Mouse (Mus musculus) central nervous system, embryonic 18 days (tissue): ENCODE data around the gene Tac2. TPM values are rescaled to one million over a fixed set of nuclear protein-coding genes. Genes with fewer than 3 reads are reported as not detected.

ENCODE experiments used
- polyA plus RNA-seq: library from polyadenylated mRNA; depleted of rRNA; stranded (reverse); fragments of >200 nt; gene quantifications from 2 replicates; pipeline ENCODE4 v1.2.3, GENCODE M21; 2012; rRNA removed

The Tac2 gene
- polyA plus RNA-seq, result 5.4 and 6.2 TPM in 2 replicates

GRCm38 (mm10) chr10:127724178-127724577 is at the start of gene Tac2:
TSS of gene Tac2 (plus strand) at chr10:127724478.

DNA sequence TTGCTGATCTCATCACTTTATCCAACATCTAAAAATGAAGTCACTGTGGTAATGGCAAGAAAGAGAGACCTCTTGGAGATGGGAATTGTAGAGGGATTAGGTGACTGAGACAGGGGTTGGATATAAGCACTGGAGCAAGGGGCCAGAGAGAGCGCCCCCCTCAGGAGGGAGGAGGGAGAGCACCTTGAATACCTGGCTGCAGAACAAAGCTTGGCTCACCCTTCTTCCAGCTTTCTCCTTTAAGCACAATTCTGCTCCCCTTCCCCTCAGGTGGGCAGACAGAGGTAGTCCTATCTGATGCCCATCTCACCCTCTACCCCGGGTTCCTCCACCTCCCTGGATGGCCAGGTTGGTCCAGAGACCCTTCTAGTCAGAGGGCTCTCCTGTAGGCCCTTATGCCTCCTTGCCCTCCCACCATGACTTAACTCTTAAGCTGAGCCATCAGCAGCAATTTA is 19.5 kb upstream of the Tac2 start, which contains the start of gene Myo1a:
Gene Myo1a, plus strand, starts transcription at position 405 of the 455 bp plus-strand sequence.

GRCm38 (mm10) chr10:127739083-127739660 is 14.9 kb downstream of the Tac2 start, which contains the start of gene Zbtb39:
TSS of gene Zbtb39 (plus strand) at chr10:127739538.

DNA sequence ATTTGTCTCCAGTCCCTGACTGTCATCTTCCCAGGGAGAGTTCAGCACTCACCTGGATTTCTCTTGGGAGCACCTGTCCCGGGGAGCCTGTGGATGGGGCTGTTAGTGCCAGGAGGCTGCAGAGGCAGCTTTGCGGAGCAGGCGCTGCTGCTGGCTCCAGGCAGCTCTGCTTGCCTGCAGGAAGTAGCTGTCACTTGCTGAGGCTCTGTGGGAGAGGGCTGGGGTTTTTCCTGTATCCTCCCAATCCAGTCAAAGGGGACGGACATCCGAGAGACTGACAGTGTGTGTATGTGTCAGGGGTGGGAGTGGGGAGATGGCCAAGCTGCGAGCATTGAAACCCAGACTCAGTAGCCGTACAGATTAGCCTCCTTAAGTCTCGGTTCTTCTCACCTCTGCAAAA is 27.3 kb downstream of the Tac2 start, which contains the start of gene Gpr182:
Gene Gpr182, minus strand, starts transcription at position 185 of the 400 bp plus-strand sequence.

GRCm38 (mm10) chr10:127759181-127760110 is 35.2 kb downstream of the Tac2 start, which contains the start of the genes Rdh1 and Rdh16f1:
TSS of gene Rdh1 (plus strand) at chr10:127759721.
TSS of gene Rdh16f1 (plus strand) at chr10:127759787.

GRCm38 (mm10) chr10:127776011-127776410 is 51.7 kb downstream of the Tac2 start, which contains the start of gene Rdh9:
TSS of gene Rdh9 (plus strand) at chr10:127776386.

Other genes starting within 250 kb of the Tac2 start
- 6.8 and 10.4 TPM in 2 replicates for gene Stac3, start 222.8 kb upstream of the Tac2 start, polyA plus RNA-seq
- 13.5 and 15.8 TPM in 2 replicates for gene Ndufa4l2, start 209.5 kb upstream of the Tac2 start, polyA plus RNA-seq
- 61.1 and 62.7 TPM in 2 replicates for gene Shmt2, start 202.0 kb upstream of the Tac2 start, polyA plus RNA-seq
- gene Nxph4, start 189.9 kb upstream of the Tac2 start, polyA plus RNA-seq, result 10.5 and 10.6 TPM in 2 replicates
- gene Lrp1, start 103.3 kb upstream of the Tac2 start, polyA plus RNA-seq, result 178 and 189 TPM in 2 replicates
- 5.9 and 6.5 TPM in 2 replicates for gene Stat6, start 81.5 kb upstream of the Tac2 start, polyA plus RNA-seq
- gene Nemp1, start 57.6 kb upstream of the Tac2 start, polyA plus RNA-seq, result 7.1 and 7.3 TPM in 2 replicates
- 13.1 and 13.3 TPM in 2 replicates for gene Nab2, start 55.9 kb upstream of the Tac2 start, polyA plus RNA-seq
- 2.2 and 3.5 TPM in 2 replicates for gene Myo1a, start 19.3 kb upstream of the Tac2 start, polyA plus RNA-seq
- gene Zbtb39, start 15.1 kb downstream of the Tac2 start, polyA plus RNA-seq, result 9.3 and 10.1 TPM in 2 replicates
- gene Gpr182, start 27.3 kb downstream of the Tac2 start, polyA plus RNA-seq, result 1.1 and 1.3 TPM in 2 replicates
- gene Rdh1, start 35.2 kb downstream of the Tac2 start, polyA plus RNA-seq, result 0.05 and 0.07 TPM in 2 replicates
- gene Rdh16f1, start 35.3 kb downstream of the Tac2 start, polyA plus RNA-seq, result 0.63 TPM in 1 of 2 replicates, not detected in the other
- 0.61 TPM in 1 of 2 replicates, not detected in the other for gene Rdh9, start 51.9 kb downstream of the Tac2 start, polyA plus RNA-seq
- gene Rdh16, start 76.7 kb downstream of the Tac2 start, polyA plus RNA-seq, result 0.03 and 0.05 TPM in 2 replicates
- not detected in 2 replicates for gene Rdh19, start 125.5 kb downstream of the Tac2 start, polyA plus RNA-seq
- not detected in 2 replicates for gene Rdh16f2, start 142.0 kb downstream of the Tac2 start, polyA plus RNA-seq
- not detected in 2 replicates for gene Rdh7, start 164.3 kb downstream of the Tac2 start, polyA plus RNA-seq
- not detected in 2 replicates for gene Sdr9c7, start 174.0 kb downstream of the Tac2 start, polyA plus RNA-seq